Mouse (Mus musculus) forebrain, embryonic 16.5 days (tissue): Measurements from ENCODE around the gene Capn15. TPM values are rescaled to one million over a fixed set of nuclear protein-coding genes. Genes with fewer than 3 reads are reported as not detected.

Experiments
- ATAC-seq: fragments of 200-750 bp; cut with Nextera tagmentation; 2 replicates; pipeline ENCODE4 v1.8.0; 2017; ENCODE audit warnings: mild to moderate bottlenecking, moderate library complexity
- H3K27ac ChIP-seq: fragments of 300-500 bp; sonication (generic); 2 replicates; pipeline ENCODE4 v1.5.1; 2014; ENCODE audit warnings: low read length, control low read depth
- H3K27me3 ChIP-seq: fragments of 300-500 bp; sonication (generic); replicated peaks from 2 replicates; pipeline ENCODE4 v1.6.1; 2014; ENCODE audit warnings: low read length; ENCODE audit not compliant: control insufficient read depth, insufficient read depth
- H3K36me3 ChIP-seq: fragments of 300-500 bp; sonication (generic); 2 replicates; pipeline ENCODE4 v1.6.1; 2014; ENCODE audit not compliant: control insufficient read depth, insufficient read depth
- H3K4me1 ChIP-seq: fragments of 300-500 bp; sonication (generic); replicated peaks from 2 replicates; pipeline ENCODE4 v1.6.1; 2014; ENCODE audit warnings: low read length; ENCODE audit not compliant: control insufficient read depth, insufficient read depth
- H3K4me2 ChIP-seq: fragments of 300-500 bp; sonication (generic); 2 replicates; pipeline ENCODE4 v1.6.1; 2014; ENCODE audit warnings: mild to moderate bottlenecking, low read length, control low read depth
- H3K4me3 ChIP-seq: fragments of 300-500 bp; sonication (generic); replicated peaks from 2 replicates; pipeline ENCODE4 v1.5.1; 2014; ENCODE audit warnings: mild to moderate bottlenecking, low read length, control low read depth
- H3K9ac ChIP-seq: fragments of 300-500 bp; sonication (generic); replicated peaks from 2 replicates; pipeline ENCODE4 v1.6.1; 2014; ENCODE audit warnings: low read depth, low read length, control low read depth
- H3K9me3 ChIP-seq: fragments of 300-500 bp; sonication (generic); 2 replicates; pipeline ENCODE4 v1.6.1; 2016; ENCODE audit warnings: low read length; ENCODE audit not compliant: control insufficient read depth
- WGBS: fragments of 180-500 bp; shearing (Covaris S2); extraction: QIAGEN DNeasy Blood & Tissue Kit; methylation state at CpG from one replicate; pipeline ENCODE4 v1.1.7; 2014; 5-methylcytosine and 5-hydroxymethylcytosine counted together
- polyA plus RNA-seq: library from polyadenylated mRNA; unstranded; fragments of >200 nt; fragmentation: Nextera tagmentation; extraction: Ambion mirVana; gene quantifications from 2 replicates; pipeline ENCODE4 v1.2.1, GENCODE M21; 2015

Gene Capn15
- polyA plus RNA-seq, 1 experiment from 2014 or later = 23.3 TPM

DNA sequence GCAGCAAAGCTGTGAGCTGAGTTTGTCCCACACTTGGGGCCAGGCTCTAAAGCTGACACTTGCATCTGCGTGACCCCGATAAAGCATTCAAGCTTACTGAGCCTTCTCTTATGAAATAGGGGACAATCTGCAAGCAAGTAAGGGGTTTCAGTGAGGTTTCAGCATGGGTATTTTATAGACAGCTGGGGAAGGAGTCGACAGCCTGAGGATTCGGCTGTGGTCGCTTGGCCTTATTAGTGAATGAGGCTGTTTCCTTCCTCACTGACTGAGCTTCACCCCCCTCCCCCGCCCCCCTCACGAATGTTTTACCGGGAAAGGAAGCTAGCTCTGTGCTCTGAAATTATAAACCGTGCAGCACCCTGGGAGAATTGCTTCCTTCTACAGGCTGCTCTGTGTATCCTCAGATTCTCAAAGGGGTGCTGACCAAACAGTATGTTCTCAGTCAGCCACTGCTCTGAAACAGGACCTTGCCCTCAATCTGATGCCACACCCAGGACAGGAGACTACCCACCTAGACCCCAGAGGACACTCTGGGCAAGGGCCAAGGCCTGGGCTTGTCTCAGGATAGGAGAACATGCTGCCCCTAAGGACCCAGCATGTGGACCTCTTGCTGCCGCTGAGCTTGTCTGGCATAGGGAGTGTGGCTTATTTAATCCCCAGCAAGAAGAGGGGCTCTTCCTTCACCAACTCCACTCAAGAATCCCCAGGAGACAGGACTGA lies 20.3 kb upstream of the Capn15 start:
- Histone ChIP-seq H3K9ac (no peak overlapping the region), H3K36me3 (peaks cover 16% of the 10 kb centered on the region; the same call in 1 of the 2 replicates), H3K27ac (no peak overlapping the region), H3K4me3 (no peak overlapping the region), H3K4me2 (no peak overlapping the region), H3K27me3 (no peaks in the 10 kb centered on the region), H3K4me1 (no peaks in the 10 kb centered on the region; the same call in 1 of the 2 replicates), H3K9me3 (no peaks in the 10 kb centered on the region)
- 84% methylated on average over 10 of the region's 10 CpGs for WGBS
- ATAC-seq = no peak

DNA sequence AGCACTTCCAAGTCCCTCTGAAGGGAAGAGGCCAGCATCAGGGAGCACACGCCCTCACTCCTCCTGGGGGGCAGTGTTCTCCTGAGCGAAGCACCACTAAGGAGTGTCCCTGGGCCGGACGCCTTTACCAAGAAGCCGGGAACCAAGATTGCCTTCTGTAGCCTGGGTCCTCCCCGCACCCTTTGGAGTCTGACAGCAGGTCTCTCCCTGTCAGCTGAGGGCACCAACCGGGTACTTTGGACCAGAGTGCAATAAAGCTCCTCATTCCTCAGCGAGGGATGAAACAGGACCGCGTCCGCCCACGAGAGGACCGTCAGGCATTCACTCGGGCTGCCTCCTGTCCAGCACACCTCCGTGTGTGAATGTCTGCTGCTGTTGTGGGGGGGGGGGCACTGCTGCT lies 19.1 kb upstream of the Capn15 start:
- Histone ChIP-seq H3K9me3 (no peaks in the 10 kb centered on the region), H3K9ac (no peak overlapping the region), H3K4me1 (no peaks in the 10 kb centered on the region; the same call in 1 of the 2 replicates), H3K27me3 (no peaks in the 10 kb centered on the region), H3K36me3 (peaks cover 14% of the 10 kb centered on the region; the same call in 1 of the 2 replicates), H3K27ac (no peak overlapping the region), H3K4me3 (no peak overlapping the region), H3K4me2 (no peak overlapping the region)
- ATAC-seq = no peak
- 91% methylated on average over 15 of the region's 15 CpGs for WGBS

DNA sequence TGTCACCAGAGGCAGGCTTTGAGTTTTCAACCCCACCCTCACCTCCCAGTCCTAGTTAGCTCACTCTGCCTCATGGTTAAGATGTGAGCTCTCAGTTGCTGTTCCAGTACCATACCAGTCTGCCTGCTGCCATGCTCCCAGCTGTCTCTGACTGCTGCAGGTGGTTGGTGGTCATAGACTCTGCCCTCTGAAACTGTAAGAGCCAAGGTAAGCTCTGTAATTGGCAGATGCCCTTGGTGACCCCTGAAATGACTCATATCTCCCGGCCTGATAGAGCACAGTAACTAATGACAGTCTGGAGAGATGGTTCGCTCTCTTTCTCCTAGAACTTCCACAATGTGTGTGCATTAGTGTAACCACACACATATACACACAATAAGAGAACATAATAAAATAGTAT lies 18.3 kb upstream of the Capn15 start:
- no peak for ATAC-seq
- 94% methylated on average over 2 of the region's 2 CpGs for WGBS
- H3K4me1 ChIP-seq = no peaks in the 10 kb centered on the region
- H3K9ac ChIP-seq = no peak overlapping the region
- H3K9me3 ChIP-seq = no peaks in the 10 kb centered on the region
- H3K27ac ChIP-seq = no peak overlapping the region
- no peaks in the 10 kb centered on the region for H3K27me3 ChIP-seq
- peaks cover 14% of the 10 kb centered on the region; the same call in 1 of the 2 replicates for H3K36me3 ChIP-seq
- no peak overlapping the region for H3K4me2 ChIP-seq
- no peak overlapping the region for H3K4me3 ChIP-seq

DNA sequence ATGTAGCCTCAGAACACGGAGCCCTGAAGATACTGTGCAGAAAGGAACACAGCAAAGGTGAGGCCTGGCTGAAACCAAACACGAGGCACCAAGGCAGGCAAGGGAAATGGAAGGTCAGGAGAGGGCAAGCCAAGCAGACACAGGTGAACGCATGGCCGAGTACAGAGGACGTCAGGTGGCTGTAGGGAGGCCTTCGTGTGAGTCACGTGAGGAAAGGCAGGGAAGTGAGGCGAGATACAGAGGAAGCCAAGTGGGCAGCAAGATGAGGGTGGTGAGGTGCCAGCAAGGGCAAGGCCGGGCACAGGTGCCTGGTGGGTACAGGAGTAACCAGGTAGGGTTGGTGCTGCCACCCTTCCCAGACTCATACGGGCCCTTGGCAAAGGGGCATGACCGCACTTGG lies 12.8 kb upstream of the Capn15 start:
- no peak overlapping the region for H3K4me2 ChIP-seq
- no peak overlapping the region for H3K4me3 ChIP-seq
- no peak for ATAC-seq
- no peak overlapping the region for H3K9ac ChIP-seq
- no peaks in the 10 kb centered on the region for H3K9me3 ChIP-seq
- H3K27me3 ChIP-seq = no peaks in the 10 kb centered on the region
- no peak overlapping the region for H3K27ac ChIP-seq
- H3K4me1 ChIP-seq = no peaks in the 10 kb centered on the region
- 94% methylated on average over 11 of the region's 11 CpGs for WGBS
- H3K36me3 ChIP-seq = peaks cover 28% of the 10 kb centered on the region

DNA sequence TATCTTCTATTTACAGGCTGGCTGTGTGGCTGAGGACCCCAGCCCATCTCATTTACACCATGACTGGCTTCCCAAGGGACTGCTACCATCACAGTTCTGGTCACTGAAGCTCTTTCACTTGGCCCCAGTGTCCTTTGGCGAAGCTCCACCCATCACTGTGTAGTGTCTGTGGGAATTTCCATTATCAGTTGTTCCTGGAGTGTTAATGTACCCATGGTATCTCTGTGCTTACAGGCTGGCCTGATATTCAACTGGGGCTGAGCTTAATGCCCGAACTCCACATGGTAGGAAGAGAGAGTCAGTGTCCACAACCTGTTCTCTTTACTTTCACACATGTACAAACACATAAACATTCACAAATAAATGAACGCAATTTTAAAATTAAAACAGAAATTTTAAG lies 7.9 kb upstream of the Capn15 start:
- no peak for ATAC-seq
- Histone ChIP-seq H3K4me1 (no peaks in the 10 kb centered on the region), H3K36me3 (peaks cover 48% of the 10 kb centered on the region), H3K9me3 (no peaks in the 10 kb centered on the region), H3K4me3 (no peak overlapping the region), H3K4me2 (no peak overlapping the region), H3K27ac (no peak overlapping the region), H3K27me3 (no peaks in the 10 kb centered on the region), H3K9ac (no peak overlapping the region)
- WGBS = 91% methylated on average over 3 of the region's 3 CpGs

DNA sequence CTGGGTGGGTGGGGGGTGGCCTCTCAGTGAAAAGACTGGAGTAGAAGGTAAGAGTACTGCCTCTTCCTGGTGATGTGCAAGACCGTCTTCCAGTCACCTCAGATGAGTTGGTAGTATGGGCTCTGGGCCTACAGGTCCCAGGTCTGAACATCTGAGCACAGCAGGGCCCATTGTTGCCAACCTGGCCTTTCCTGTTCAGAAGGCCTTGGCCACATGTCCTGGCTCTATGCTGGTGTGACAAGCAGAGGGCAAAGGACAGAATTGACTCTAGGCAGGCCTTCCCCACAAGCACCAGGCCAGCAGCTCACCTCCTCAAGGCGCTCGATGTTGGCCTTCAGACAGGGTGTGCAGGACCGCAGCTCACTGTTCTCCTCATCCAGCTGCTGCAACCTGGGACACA lies 6.7 kb upstream of the Capn15 start:
- Histone ChIP-seq H3K4me1 (no peaks in the 10 kb centered on the region), H3K9ac (no peak overlapping the region), H3K4me3 (no peak overlapping the region), H3K27me3 (no peaks in the 10 kb centered on the region), H3K27ac (no peak overlapping the region), H3K36me3 (peaks cover 40% of the 10 kb centered on the region), H3K4me2 (no peak overlapping the region), H3K9me3 (no peaks in the 10 kb centered on the region)
- WGBS = 93% methylated on average over 4 of the region's 4 CpGs
- no peak for ATAC-seq

DNA sequence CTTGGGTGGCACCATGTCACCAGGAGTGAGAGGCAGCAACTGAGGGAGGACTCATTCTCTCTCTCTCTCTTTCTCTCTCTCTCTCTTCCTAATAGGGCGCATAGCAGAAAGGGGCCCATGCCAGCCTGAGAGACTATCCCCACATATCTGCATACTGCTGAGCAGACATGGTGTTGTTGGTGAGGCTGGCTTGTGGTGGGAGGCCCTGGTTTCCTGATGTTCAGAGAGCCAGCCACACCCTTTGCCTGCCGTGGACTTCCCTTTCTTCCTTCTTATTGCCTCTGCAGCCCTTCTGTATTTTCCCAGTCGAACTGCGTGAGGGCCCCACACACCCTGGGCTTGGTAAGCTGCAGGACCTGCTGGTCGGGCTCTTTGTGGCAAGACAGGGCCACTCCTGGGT lies 4.7 kb upstream of the Capn15 start:
- 95% methylated on average over 5 of the region's 5 CpGs for WGBS
- peaks cover 38% of the 10 kb centered on the region for H3K36me3 ChIP-seq

DNA sequence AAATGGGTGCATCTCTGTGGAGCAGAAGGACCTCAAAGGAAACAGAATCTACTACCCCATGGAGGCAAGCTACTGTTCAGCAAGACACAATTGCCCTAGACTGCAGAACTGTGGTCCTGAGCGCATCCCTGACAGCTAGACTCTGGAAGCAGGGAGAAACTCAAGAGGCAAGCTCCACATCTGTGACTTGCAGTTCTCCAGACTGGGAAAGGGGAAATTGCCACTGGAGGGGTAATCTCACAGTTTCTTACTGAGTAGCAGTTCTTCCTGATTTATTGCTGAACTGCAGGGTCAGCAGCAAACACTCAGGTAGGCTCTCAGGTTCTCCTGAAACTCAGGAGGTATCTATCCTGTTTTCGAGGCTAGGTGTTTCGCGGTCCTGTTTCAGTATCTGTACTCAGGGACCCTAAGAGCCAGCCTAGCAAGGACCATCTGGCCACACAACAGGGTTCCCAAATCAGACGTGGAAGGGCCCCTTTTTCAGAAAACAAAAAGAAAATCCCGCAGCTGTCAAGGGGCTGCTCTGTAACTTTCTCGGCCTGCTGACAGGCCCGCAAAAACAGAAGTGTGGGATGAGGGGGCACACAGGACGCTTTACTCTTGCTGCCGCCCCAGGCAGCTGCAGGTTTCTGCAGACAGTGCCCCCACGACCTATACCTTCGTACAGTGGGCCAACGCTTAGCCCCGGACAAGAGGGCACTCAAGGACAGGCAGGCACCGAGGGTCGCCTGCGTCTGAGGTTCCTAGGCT lies 865 bp downstream of the Capn15 start:
- peak overlapping the region; percentile 87 for H3K27ac ChIP-seq
- H3K4me3 ChIP-seq = peak overlapping the region; percentile 91
- 0 out of 2 replicates have a peak, but pooled peaks cover 4% of the 10 kb centered on the region for H3K36me3 ChIP-seq
- ATAC-seq = no peak
- no peaks in the 10 kb centered on the region for H3K27me3 ChIP-seq
- 13% methylated on average over 17 of the region's 17 CpGs for WGBS
- H3K9ac ChIP-seq = peak overlapping the region; percentile 92
- peak overlapping the region; percentile 81 for H3K4me2 ChIP-seq
- H3K4me1 ChIP-seq = peaks cover 22% of the 10 kb centered on the region
- H3K9me3 ChIP-seq = no peaks in the 10 kb centered on the region

More for the DNA sequence above, 4.7 kb upstream of the Capn15 start:
- Histone ChIP-seq H3K27ac (no peak overlapping the region), H3K9me3 (no peaks in the 10 kb centered on the region), H3K27me3 (no peaks in the 10 kb centered on the region), H3K4me3 (no peak overlapping the region), H3K4me1 (peaks cover 3% of the 10 kb centered on the region; the same call in 1 of the 2 replicates), H3K9ac (no peak overlapping the region), H3K4me2 (no peak overlapping the region)
- no peak for ATAC-seq

DNA sequence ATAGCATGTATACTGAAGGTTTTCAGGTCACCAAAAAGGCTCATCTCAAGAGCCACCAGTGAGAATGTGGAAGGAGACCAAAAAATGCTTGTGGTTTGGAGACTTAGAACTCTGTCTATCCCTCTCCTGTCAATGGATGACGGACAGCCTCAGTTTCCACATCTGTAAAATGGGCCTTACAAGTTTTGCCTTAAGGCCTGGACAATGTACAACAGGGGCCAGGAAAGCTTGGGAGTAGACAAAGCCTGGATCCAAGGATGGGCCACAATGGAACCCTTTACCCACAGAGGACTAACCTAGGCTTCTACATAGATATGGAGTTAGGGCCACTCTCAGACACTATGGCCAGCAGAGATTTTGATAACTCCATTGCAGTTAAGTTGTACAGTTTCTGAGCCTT lies 1.5 kb downstream of the Capn15 start:
- Histone ChIP-seq H3K36me3 (no peaks in the 10 kb centered on the region), H3K4me2 (peak overlapping the region; percentile 81), H3K27me3 (no peaks in the 10 kb centered on the region), H3K9ac (peak overlapping the region; percentile 92; the same call in 1 of the 2 replicates), H3K4me1 (peaks cover 22% of the 10 kb centered on the region), H3K9me3 (no peaks in the 10 kb centered on the region), H3K27ac (no peak overlapping the region), H3K4me3 (peak overlapping the region; percentile 91; the same call in 1 of the 2 replicates)
- 100% methylated on average over 1 of the region's 1 CpGs for WGBS
- ATAC-seq = no peak
